Mouse (Mus musculus) CD4-positive, CD25-positive, alpha-beta regulatory T cell, adult 4 months (primary cell): ENCODE data around the gene Camta1. TPM values are rescaled to one million over a fixed set of nuclear protein-coding genes. Genes with fewer than 3 reads are reported as not detected.

Experiments used
- ATAC-seq: one replicate; pipeline ENCODE4 v1.8.0; 2017
- polyA plus RNA-seq, 2 experiments: library from polyadenylated mRNA; unstranded; fragments of 100-300 nt; shearing (Covaris generic); gene quantifications; one replicate each; pipeline ENCODE4 v1.2.1; 2017

The Camta1 gene
- polyA plus RNA-seq, 2 experiments from 2014 or later = 32.6 to 41.5 TPM

DNA sequence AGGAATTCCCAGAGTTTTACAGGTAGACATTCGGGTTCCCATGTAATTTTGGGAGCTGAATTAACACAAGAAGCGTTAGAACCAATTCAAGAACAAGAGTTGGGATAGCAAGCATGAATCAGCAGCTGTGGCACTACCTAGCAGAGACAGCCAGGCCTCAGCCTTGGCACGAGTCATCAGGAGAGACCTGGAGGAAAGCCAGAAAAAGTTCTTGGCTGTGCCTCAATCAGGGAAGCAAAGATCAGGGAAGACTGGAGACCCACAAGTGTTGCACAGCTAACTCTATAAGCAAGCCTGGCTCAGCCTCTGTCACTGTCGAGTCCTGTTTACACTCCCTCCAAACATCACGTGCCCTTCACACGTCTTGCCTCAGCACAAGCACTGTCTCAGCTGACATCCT is 899.4 kb downstream of the Camta1 start:
- no peak for ATAC-seq

DNA sequence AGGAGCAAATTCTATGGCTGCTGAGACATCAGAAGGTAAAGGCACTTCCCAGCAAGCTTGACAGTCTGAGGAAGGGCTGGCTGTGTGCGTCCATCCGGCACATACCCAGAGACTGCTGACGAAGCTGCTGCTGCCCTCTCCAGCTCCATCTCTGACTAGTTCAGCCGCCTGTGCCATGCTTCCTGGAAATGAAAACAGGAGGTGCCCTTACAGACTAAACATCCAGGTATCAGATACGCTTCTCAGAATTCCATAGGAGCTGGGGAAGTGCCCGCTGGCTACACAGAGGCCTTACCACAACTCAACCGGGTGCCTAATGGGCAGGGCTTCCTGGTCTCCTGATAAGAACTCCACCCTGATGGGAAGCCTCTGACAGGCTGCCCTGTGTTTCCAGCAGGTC is 903.1 kb downstream of the Camta1 start:
- ATAC-seq = no peak

- no peak for ATAC-seq
Observed at GRCm38 (mm10) chr4:150957106-150957458, 904.6 kb downstream of the Camta1 start.

- no peak for ATAC-seq
Observed at GRCm38 (mm10) chr4:150956369-150957105, 905.1 kb downstream of the Camta1 start.

DNA sequence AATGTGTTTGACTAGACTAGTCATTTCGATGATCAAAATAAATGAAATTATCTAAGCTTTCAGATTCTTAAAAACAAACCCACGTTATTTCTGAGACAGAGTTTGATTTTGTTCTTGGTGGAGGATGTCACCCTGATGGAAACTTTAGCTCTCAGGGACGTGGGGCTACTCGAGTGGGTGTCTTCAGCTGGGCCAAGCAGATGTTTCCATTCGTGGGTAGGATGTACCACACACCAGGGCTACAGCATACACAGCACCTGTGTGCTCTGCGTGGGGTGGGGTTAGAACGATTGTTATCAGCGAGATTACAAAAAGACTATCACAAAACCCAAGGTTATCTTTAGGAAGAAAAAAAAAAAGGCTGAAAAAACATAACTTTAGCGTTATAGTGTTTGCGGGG is 910.7 kb downstream of the Camta1 start:
- ATAC-seq = peak; percentile 87

- no peak for ATAC-seq
Observed at GRCm38 (mm10) chr4:150944707-150945106, 917.0 kb downstream of the Camta1 start.

DNA sequence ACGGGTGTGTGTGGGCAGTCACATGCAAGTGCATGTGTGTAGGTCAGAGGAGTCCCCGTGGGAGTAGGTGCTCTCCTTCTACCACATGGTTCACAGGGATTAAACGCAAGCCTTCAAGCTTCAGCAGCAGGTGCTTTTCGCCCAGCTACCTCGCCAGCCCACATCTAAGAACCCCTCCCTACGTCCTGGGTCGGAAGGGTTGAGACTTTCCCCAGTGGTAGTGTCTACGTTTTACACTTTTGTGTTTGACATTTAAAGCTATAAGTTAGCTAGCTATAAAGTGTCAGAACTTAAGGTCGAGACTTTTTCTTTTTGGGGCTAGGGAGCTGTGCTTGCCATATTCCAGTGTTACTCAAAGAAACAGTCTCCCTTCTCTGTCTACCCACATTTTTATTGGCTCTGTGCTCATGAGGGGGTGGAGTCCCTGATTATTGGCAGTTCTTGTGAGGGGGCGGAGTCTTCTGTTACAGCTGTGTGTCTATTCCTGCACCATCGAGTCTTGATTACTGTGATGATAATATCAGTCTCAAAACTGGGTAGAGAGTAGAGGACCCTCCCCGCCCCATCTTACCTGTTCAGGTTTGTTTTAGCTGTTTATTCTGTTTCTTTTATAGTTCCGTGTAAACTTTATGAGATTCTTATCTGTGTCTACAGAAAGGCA is 921.6 kb downstream of the Camta1 start:
- ATAC-seq = peak; percentile 75

- ATAC-seq = peak; percentile 69
Observed at GRCm38 (mm10) chr4:150938063-150938452, 923.6 kb downstream of the Camta1 start.

- peak; percentile 16 for ATAC-seq
Observed at GRCm38 (mm10) chr4:150937293-150938062, 924.2 kb downstream of the Camta1 start.

DNA sequence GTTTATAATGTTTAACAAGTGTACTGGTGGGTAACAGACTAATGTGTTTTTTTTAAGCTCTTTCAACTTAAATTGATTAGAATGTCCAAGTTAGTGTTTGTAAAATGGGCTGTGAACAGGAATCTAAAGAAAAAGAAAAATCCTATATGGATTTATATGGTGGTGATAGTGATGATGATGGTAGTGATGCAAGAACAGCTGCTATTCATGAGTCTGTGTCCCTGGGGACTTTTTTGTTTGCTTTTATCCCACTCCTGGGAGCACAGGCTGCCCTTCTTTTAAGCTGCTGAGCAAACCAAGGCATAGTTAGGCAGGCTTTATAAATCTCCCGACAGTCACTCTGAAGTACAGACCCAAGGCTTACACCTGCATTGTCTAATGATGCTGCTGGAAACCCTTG is 928.2 kb downstream of the Camta1 start:
- no peak for ATAC-seq

DNA sequence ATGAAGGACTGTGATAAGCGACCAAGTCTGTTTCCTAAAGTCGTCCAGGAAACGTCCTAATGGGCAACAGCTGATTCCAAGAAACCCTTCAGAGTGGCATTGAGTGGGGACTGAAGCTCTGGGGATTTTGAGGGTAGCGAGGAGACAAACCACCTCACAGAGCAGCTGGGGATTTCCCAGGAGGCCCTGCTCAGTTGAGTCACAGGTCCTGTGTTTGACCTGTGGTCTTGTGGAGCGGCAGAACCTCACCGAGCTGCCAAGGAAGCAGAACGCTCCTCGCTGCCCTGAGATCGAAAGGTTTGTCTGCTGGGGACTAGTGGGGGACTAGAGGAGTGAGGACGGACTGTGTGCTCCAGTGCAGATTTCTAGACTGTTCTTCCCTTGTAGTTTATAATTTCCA is 933.9 kb downstream of the Camta1 start:
- peak; percentile 48 for ATAC-seq

- ATAC-seq = peak; percentile 46
Observed at GRCm38 (mm10) chr4:150926924-150927705, 934.6 kb downstream of the Camta1 start.

- ATAC-seq = no peak
Observed at GRCm38 (mm10) chr4:150925923-150926322, 935.8 kb downstream of the Camta1 start.

DNA sequence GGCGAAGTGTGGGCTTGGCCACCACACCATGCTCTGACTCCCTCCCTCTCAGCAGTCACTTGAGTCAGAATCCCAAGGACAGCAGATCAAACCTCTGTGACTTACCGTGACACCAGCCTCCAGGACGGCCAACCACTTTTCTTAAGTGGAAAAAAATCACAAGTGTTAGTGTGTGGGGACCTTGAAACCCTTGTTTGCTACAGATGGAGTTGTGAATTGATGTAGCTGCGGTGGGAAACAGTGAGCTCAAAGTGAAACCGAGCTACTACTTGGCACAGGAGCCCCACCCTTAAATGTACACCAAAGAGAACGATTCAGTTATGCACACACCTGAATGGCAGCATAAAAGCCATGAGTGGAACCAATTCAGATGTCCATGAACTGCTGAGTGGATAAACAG is 936.7 kb downstream of the Camta1 start:
- ATAC-seq = peak; percentile 37

- ATAC-seq = peak; percentile 59
Observed at GRCm38 (mm10) chr4:150924308-150924707, 937.4 kb downstream of the Camta1 start.

GRCm38 (mm10) chr4:150921206-150921605 is 940.5 kb downstream of the Camta1 start:
- ATAC-seq = peak; percentile 46

GRCm38 (mm10) chr4:150917336-150918027 is 944.2 kb downstream of the Camta1 start:
- ATAC-seq = no peak

- peak; percentile 65 for ATAC-seq
Observed at GRCm38 (mm10) chr4:150915181-150915906, 946.3 kb downstream of the Camta1 start.

- peak; percentile 69 for ATAC-seq
Observed at GRCm38 (mm10) chr4:150914290-150914733, 947.4 kb downstream of the Camta1 start, which contains the start of the genes Park7 and Tnfrsf9. Park7 (minus strand) TSS chr4:150914437. Tnfrsf9 (plus strand) TSS chr4:150914562.

DNA sequence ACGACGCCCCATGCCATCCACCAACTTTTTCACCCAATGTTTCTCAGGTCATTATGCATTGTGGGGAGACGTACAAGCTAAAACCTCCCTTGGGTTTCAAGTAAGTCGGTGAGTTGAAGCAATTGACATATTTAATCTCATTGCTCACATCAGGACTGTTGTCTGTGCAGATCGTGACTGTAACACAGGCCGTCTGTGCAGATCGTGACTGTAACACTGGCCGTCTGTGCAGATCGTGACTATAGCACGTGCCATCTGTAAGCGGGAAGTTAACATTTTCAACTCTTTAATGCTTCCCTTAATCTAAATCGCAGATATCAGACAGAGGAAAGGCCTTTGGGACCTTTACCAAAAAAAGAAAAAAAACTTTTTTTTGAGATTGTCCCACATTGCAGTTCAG is 947.9 kb downstream of the Camta1 start:
- ATAC-seq = no peak
